Mouse (Mus musculus) gonadal fat pad, adult 2 months (tissue): Measurements from ENCODE around the gene Zcchc24. TPM values are rescaled to one million over a fixed set of nuclear protein-coding genes. Genes with fewer than 3 reads are reported as not detected.

Source experiments
- DNase-seq: peaks from one replicate; pipeline ENCODE4 v3.0.0-alpha.2; 2012; ENCODE audit warnings: low read depth
- polyA plus RNA-seq: library from polyadenylated mRNA; depleted of rRNA; stranded (reverse); fragments of >200 nt; gene quantifications from 2 replicates; pipeline ENCODE4 v1.2.3, GENCODE M21; 2012

Zcchc24 gene
- polyA plus RNA-seq, 1 experiment: 46.7 TPM

GRCm38 (mm10) chr14:25747996-25748756 lies 20.7 kb downstream of the Zcchc24 start:
- DNase-seq: no peak

- no peak for DNase-seq
Measured at GRCm38 (mm10) chr14:25746971-25747945, 21.6 kb downstream of the Zcchc24 start.

- DNase-seq: no peak
Measured at GRCm38 (mm10) chr14:25746371-25746770, 22.5 kb downstream of the Zcchc24 start.

- no peak for DNase-seq
Measured at GRCm38 (mm10) chr14:25745365-25746184, 23.3 kb downstream of the Zcchc24 start.

GRCm38 (mm10) chr14:25742943-25743342 lies 25.9 kb downstream of the Zcchc24 start:
- no peak for DNase-seq

- no peak for DNase-seq
Measured at GRCm38 (mm10) chr14:25741840-25742367, 26.9 kb downstream of the Zcchc24 start.

- no peak for DNase-seq
Measured at GRCm38 (mm10) chr14:25741211-25741610, 27.6 kb downstream of the Zcchc24 start.

- DNase-seq: no peak
Measured at GRCm38 (mm10) chr14:25739957-25740565, 28.8 kb downstream of the Zcchc24 start.

- no peak for DNase-seq
Measured at GRCm38 (mm10) chr14:25738591-25739001, 30.2 kb downstream of the Zcchc24 start.

GRCm38 (mm10) chr14:25736589-25736988 lies 32.2 kb downstream of the Zcchc24 start:
- no peak for DNase-seq

- no peak for DNase-seq
Measured at GRCm38 (mm10) chr14:25736140-25736539, 32.7 kb downstream of the Zcchc24 start.

- DNase-seq: no peak
Measured at GRCm38 (mm10) chr14:25734736-25735716, 33.8 kb downstream of the Zcchc24 start.

- no peak for DNase-seq
Measured at GRCm38 (mm10) chr14:25727149-25727510, 41.7 kb downstream of the Zcchc24 start.

- DNase-seq: no peak
Measured at GRCm38 (mm10) chr14:25726226-25727148, 42.4 kb downstream of the Zcchc24 start.

- no peak for DNase-seq
Measured at GRCm38 (mm10) chr14:25725690-25726089, 43.1 kb downstream of the Zcchc24 start.

- DNase-seq: no peak
Measured at GRCm38 (mm10) chr14:25725032-25725497, 43.8 kb downstream of the Zcchc24 start.

- DNase-seq: no peak
Measured at GRCm38 (mm10) chr14:25720962-25721707, 47.7 kb downstream of the Zcchc24 start.

- no peak for DNase-seq
Measured at GRCm38 (mm10) chr14:25719371-25719770, 49.5 kb downstream of the Zcchc24 start.
